Mouse (Mus musculus) CD4-positive, CD25-positive, alpha-beta regulatory T cell, adult 2 months (primary cell): ENCODE results near the gene Rpap3.

Experiments
- DNase-seq: peaks from one replicate; pipeline ENCODE4 v3.0.0-alpha.2; 2012; ENCODE audit warnings: low read depth, low spot score

Rpap3 gene

DNA sequence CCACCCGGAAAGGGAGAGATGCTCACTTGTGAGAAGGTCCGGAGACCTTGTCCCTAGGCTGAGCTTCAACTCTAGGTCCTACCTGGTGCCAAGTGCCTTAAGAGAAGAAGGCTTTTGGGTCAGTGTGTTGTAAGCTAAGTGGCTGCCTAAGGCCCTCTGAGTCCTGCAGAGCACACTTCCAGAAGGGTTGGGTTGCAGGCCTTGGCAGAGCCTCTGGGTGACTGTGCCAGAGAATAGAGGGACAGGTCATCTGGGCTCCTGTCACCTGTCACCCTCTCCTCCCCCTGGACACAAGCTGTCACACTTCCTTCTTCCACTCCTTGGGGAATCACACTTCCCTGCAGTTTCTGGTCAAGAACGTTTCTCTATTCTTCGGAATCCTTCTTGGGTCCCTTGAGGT is 55.9 kb downstream of the Rpap3 start:
- no peak for DNase-seq

- DNase-seq = no peak
Measured at GRCm38 (mm10) chr15:97648176-97648575, 57.4 kb downstream of the Rpap3 start.

DNA sequence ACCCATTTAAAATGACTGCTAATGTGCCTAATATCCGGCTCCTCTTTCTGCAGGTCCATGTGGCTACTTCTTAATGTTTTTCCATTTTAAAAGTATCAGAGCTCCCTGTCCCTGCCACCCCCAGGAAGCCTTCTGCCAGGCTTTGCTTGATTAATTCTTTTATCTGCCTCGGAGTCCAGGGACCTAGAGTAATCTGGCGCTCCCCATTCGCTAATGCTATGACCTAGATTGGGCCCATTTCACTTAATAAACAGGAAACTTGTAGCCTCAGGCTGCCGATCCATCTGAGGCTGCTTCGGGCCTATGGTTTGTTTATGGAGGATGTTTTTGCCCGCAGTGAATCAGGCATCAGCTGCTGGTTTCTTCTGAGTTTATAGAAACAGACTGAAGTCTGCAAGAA is 59.2 kb downstream of the Rpap3 start:
- DNase-seq = no peak

- no peak for DNase-seq
Measured at GRCm38 (mm10) chr15:97643986-97644385, 61.6 kb downstream of the Rpap3 start.
